Mouse (Mus musculus) ZHBTc4 (cell line): ENCODE data around the gene Teddm2.
A peak's percentile ranks its signal among the peaks of the same experiment; 100 is the strongest.

ENCODE experiments used
- DNase-seq: peaks from one replicate; pipeline ENCODE4 v3.0.0-alpha.2; 2011; ENCODE audit warnings: low read depth, low spot score

The Teddm2 gene

DNA sequence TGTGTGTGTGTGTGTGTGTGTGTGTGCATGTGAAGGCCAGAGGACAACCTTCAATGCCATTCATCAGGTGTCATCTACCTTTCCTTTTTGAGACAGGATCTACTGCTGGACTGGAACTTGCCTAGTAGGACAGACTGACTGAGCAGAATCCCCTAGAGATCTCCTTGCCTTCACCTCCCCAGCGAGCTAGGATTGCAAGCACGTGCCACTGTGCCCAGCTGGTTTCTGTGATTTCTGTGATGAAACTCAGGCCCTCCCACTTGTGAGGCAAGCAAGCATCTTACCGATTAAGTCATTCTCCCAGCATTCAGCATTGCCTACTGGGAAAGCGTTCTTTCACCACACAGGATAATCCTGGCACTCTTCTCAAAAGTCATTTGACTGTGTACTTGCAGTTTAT, 69.3 kb downstream of the Teddm2 start:
- DNase-seq = no peak

DNA sequence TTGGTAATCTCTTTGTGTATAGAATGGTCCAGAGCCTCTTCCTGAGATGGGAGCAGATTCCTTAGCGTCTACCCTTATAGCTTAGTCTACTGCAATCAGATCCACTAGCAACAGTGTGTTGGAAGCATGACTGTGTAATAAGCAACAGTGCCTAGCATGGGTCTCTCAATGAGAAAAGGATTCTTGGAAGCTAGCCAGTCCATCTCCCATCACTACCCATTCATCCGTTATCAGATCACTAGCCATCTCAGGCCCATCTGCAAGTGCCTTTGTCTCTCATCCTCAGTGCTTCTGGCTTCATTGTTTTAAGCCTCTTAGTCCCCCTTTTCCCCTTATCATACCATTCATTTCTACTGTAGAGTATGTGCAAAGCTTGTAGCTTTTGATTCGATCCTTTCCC, 79.8 kb downstream of the Teddm2 start:
- no peak for DNase-seq

DNA sequence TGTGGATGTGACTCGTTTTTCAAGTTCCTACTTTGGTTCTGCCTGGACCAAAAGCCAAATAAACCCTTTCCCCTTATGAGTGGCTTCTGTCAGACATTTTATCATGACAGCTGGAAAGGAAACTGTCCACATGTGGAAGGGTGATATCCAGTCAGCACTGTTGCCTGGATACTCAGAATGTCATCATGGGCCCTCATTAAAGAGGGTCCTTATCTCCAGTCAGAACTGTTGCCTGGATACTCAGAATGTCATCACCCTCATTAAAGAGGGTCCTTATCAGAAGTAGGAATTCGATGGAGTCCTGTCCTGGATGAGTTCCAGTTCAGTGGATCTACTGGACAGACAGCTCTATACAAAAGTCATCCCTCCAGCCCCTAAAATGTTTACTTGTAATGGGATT, 85.8 kb downstream of the Teddm2 start:
- no peak for DNase-seq

DNA sequence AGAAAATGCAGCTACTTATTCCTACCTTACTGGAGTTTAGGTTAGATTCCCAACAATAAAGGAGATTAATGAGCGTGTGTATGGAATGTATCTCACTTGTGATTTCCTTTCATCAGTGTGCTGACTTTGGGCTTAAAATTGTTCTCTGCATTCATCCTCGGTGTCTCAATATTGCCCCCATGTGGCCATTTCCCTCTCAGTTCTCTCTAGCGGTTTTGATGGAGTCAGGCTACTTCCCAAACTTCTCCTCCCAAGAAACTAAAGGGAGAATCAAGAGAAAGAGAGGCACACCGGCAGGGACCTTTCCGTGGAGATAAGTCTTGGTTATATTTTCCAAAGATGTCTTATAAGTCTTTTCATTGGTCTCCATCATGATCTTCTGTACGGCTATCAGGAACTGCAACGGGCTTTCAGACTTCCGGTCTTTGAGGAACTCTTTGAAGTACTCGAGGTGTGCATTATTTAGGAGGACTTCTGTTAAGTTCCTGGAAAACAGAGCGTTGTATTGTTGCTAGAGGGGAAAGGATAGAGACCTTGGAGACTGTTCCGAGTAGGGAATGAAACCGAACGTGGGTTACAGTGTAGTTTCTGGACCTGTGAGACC, 92.5 kb downstream of the Teddm2 start:
- peak; percentile 74 for DNase-seq

DNA sequence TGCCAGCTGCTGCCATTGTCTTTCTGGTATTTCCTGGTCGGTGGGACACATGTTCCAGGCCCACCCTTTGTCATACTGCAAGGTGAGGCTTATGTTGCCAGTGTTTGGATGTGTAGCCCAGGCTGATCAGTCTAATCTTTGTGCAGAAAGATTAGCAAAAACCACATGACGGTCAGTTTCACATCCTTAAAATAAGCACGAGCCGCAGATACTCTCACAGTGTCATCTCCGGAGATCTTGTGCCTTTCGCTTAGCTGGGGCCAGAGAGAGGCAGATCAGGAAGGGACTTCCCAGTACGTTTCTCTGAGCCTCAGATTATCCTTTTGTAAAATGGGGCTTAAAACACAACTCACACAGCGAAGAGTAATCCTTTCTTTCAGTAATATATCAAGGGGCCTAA, 96.5 kb downstream of the Teddm2 start:
- DNase-seq = no peak

DNA sequence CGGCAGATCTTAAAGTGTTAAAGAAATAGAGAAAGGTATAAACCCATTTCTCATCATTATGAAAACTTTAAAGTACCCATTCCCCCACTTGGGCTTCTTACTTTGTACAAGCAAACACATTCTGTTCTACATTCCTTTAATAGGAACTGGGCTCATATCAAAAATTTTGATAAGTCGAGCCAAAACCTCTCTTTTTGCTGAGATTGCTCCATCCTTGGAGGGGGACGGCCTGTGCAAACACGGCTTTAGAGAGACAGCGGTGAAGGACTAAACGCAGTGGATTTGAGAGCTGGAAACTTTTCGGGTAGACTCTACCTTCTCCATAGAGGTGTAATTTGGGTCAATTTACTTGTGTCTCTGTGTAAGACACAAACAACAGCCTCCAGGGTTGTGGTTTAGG, 97.3 kb downstream of the Teddm2 start:
- DNase-seq = no peak
